Mouse (Mus musculus): Measurements from ENCODE around the gene 4931406C07Rik.
"Not testable (repeated sequence)": the region's sequence is repeated elsewhere in the genome, so short reads cannot be mapped to it uniquely, and the experiment has no call there.

Gene 4931406C07Rik

GRCm38 (mm10) chr9:15306398-15307119 lies at the start of gene 4931406C07Rik:
Gene 4931406C07Rik, minus strand, starts transcription at chr9:15306448.
- peak; percentile 88 for DNase-seq

GRCm38 (mm10) chr9:15349925-15350324 lies 43.7 kb upstream of the 4931406C07Rik start:
- no peak for DNase-seq

DNA sequence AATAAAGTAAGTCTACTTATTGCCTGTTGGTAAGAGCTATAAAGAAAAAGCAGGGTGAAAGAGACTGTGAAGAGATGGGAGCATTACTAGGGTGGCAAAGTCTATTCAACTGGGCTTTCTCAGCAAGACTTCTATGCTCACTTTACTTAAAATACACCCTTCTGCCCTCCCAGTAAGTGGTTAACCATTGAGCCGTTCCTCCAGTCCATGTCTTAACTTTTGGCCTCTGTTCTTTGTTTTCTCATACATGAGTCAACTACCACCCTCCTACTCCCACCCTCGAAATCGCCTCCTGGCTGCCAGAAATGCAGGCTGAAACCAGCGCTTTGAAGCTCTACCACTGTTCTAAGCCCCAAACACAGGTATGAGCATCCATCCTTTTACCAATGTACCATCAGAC lies 31.5 kb upstream of the 4931406C07Rik start:
- DNase-seq = no peak

GRCm38 (mm10) chr9:15318170-15318742 lies 12.0 kb upstream of the 4931406C07Rik start:
- DNase-seq = no peak

GRCm38 (mm10) chr9:15317223-15318169 lies 11.2 kb upstream of the 4931406C07Rik start:
- no peak for DNase-seq

- DNase-seq = not testable (repeated sequence)
These were observed 10.0 kb upstream of the 4931406C07Rik start for GRCm38 (mm10) chr9:15316296-15316695.

DNA sequence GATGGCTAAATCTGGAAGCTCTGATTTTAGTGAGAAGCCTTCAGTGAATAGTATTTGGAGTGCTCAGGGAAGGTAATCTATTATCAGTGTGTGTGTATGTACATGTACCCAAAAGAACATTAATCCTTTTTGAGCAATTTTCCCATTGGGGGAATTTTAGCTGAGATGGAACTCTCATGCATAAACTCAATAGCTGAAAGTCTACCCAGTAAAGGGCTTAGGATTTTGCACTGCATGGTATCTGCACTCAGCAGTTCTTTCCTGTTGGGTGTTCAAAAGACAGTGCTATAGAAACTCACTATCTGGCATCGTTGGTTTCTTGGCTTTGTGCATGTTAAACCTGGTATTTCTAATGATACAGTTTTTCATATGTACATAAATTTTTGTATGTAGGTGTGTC lies 8.4 kb upstream of the 4931406C07Rik start:
- DNase-seq = no peak

GRCm38 (mm10) chr9:15313633-15314032 lies 7.4 kb upstream of the 4931406C07Rik start:
- DNase-seq = no peak

DNA sequence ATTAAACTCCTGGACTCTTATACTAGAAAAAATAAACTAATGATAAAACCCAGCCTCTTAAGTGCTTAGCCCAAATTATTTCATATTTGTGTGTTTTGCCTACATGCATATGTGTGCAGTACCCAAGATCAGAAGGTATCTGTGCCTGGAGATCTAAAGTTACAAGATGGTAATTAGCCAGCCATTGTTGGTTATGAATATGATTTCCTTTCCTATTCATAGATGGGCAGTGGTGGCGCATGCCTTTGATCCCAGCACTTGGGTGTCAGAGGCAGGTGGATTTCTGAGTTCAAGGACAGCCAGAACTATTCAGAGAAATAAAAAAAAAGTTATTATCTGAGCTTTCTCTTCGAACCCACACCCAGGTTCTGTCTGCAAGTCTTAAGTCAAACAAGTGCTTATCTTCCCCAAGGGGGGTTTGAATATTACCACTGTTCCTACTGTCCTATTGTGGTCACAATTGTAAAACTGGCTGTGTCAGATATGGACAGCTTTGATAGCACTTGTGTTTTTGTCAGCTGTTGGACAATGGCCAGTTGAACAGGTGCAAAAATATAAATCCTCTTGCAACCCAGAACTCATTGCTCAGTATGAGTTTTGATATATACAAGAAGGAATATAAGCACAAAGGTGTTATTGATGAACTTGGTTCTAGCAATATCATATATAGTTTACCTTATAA lies 5.9 kb upstream of the 4931406C07Rik start:
- DNase-seq = no peak

GRCm38 (mm10) chr9:15310179-15310578 lies 3.9 kb upstream of the 4931406C07Rik start:
- DNase-seq = no peak

DNA sequence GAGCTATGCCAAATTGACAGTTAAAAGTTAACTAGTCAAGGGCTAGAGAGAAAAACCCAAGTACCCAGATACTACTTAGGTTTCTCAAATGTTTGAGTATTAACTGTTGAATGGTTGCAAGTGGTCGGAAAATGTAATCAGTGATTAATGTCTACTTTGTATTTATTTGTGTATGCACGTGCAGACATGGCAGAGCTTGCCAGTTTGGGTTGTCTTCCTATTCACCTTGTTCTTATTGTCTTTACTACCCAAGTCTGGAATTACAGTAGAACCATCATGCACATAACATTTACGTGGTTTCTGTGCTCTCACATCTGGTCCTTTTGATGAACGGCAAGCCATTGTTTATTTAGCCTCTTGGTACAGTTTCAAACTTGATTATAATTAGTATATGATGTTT lies 3.2 kb upstream of the 4931406C07Rik start:
- no peak for DNase-seq

- DNase-seq = no peak
These were observed 2.0 kb upstream of the 4931406C07Rik start for GRCm38 (mm10) chr9:15308254-15308653.

GRCm38 (mm10) chr9:15307257-15307656 lies 1.0 kb upstream of the 4931406C07Rik start:
- no peak for DNase-seq

DNA sequence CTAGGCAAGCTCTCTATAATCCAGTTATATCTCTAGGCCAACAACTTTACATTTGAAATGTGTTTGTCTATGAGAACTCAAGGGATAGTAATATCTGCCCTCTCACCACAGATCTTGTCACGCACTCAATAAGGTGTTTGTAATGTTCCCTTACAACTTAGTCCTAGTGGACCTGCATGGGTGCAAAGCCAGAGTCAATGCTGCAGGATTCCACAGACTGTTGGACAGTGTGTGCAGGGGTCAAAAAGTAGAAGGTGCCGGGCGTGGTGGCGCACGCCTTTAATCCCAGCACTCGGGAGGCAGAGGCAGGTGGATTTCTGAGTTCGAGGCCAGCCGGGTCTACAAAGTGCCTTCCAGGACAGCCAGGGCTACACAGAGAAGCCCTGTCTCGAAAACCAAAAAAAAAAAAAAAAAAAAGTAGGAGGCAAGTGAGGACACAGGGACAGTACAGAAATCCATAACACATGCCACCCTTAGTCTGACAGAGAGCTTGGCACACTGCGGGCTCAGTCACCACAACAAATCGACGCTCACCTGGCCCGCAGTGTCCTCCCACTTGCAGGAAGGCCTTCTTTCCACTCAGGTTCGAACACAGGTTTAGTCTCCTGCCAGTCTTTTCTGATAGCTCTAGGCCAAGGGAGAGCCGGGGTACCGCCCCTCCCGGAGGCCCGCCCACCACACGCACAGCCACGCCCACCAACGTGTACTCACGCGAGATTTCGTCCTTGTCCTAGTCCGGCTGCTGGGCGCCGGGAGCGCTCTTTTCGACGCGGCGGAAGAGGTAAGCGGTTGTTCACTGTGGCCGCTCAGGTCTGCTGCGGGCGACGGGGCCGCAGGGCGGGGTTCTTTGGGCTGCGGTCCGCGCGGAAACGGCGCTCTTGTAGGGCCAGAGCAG lies 498 bp downstream of the 4931406C07Rik start, which contains the start of gene Taf1d:
Gene Taf1d (plus strand): TSS at position 712 of the 895 bp plus-strand sequence.
- peak; percentile 99 for DNase-seq

DNA sequence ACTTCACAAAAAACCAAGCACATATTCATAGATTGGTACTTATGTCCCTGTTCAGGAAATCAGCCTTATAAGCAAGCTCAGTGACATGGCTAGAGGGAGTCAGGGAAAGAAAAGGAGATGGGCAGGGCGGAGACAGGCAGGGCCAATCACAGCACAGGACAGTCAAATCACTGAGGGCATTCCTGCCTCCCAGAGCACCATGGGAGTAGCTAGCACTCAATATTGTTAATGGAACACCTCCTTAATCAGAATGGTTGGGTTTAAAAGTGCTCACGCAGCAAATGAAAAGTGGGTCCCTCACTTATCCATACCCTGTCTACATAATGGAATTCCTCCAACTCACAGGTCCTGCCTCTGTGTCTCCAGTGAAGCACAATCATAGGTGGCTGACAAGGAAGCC lies 3.4 kb downstream of the 4931406C07Rik start:
- DNase-seq = no peak

GRCm38 (mm10) chr9:15302006-15302405 lies 4.2 kb downstream of the 4931406C07Rik start:
- DNase-seq = peak; percentile 23

DNA sequence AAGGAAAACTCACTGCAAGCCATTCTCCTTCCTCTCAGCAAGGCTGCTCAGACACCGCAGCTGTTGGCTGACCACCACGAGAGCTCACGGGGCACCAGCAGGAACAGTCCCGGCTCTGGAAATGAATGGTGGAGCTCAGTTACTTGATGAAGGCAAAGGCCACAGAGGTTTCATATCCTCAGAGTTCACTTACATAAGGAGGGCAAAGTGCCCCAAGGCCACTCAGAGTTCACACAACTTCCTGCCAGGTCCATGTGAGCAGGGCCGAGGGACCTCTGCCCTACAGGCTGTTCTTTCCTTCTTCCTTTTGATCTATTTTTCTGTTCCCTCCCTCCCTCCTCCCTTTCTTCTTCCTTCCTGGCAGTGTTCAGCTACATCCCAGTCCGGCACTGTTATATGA lies 4.8 kb downstream of the 4931406C07Rik start:
- DNase-seq = peak; percentile 96

DNA sequence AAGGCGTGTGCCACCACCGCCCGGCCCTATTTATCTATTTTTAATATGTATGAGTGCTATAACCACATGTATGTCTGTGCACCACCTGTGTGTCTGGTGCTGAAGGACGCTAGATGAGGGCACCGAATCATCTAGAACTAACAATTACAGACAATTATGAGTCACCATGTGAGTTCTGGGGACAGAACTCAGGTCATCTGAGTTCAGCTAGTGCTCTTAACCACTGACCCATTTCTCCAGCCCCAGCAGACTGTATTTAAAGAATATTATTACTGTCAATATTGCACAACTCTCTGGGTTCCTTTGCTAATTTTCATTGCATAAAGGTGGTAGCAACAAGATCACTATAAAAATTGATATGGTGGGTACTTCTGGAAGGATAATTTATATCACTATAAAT lies 6.2 kb downstream of the 4931406C07Rik start:
- peak; percentile 6 for DNase-seq

GRCm38 (mm10) chr9:15298451-15298850 lies 7.8 kb downstream of the 4931406C07Rik start:
- DNase-seq = no peak

DNA sequence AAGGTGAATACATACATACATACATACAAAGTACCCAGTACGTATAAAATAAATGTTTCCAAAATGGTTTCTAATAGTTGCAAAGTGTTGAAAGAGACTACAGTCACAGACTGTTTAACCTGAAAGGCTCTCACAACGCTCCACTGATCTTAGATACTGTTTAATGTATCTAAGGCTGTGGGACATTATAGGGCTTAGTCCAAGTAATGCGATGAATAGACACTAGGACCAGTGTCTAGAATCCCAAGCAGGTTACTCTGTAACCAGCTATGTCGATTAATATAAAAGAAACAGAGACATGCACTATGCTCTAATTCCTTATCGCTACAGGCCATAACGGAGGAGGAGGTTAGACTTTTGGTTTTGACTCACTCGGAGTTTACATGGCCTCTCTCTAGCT lies 9.1 kb downstream of the 4931406C07Rik start:
- no peak for DNase-seq

- DNase-seq = peak; percentile 36
These were observed 17.0 kb downstream of the 4931406C07Rik start for GRCm38 (mm10) chr9:15289251-15289650.

GRCm38 (mm10) chr9:15288402-15288801 lies 17.8 kb downstream of the 4931406C07Rik start:
- DNase-seq = peak; percentile 27
